Mouse (Mus musculus) myocyte (in vitro differentiated cells): Measurements from ENCODE around the gene Tox2. TPM values are rescaled to one million over a fixed set of nuclear protein-coding genes. Genes with fewer than 3 reads are reported as not detected.

Experiments used
- H3K27me3 ChIP-seq: one replicate; pipeline ENCODE4 v1.6.1; 2011; ENCODE audit not compliant: control insufficient read depth, insufficient read depth, insufficient read length
- H3K36me3 ChIP-seq: one replicate; pipeline ENCODE4 v1.6.1; 2011; ENCODE audit not compliant: control insufficient read depth, insufficient read depth
- H3K4me2 ChIP-seq: one replicate; pipeline ENCODE4 v1.6.1; 2011; ENCODE audit warnings: low read depth, control low read depth
- H3K4me3 ChIP-seq: one replicate; pipeline ENCODE4 v1.5.1; 2011; ENCODE audit warnings: mild to moderate bottlenecking, control low read depth, moderate library complexity
- H3K79me2 ChIP-seq: one replicate; pipeline ENCODE4 v1.6.1; 2011; ENCODE audit not compliant: control insufficient read depth, insufficient read depth
- H3ac ChIP-seq: one replicate; pipeline ENCODE4 v1.6.1; 2011; ENCODE audit not compliant: control insufficient read depth, insufficient read length
- CEBPB ChIP-seq: IDR thresholded peaks from 2 replicates; pipeline ENCODE4 v1.6.1; 2011; ENCODE audit warnings: mild to moderate bottlenecking, moderate library complexity; ENCODE audit not compliant: poor library complexity, insufficient read depth, severe bottlenecking
- E2F4 ChIP-seq: IDR thresholded peaks from one replicate; pipeline ENCODE4 v1.6.1; 2011; ENCODE audit warnings: mild to moderate bottlenecking, control low read depth, moderate library complexity; ENCODE audit not compliant: insufficient read depth
- MAX ChIP-seq: IDR thresholded peaks from one replicate; pipeline ENCODE4 v1.6.1; 2011; ENCODE audit warnings: low read depth, mild to moderate bottlenecking, control low read depth
- MYOD1 ChIP-seq, 3 experiments: IDR thresholded peaks; one replicate each; pipeline ENCODE4 v1.6.1; 2011; ENCODE audit warnings: control low read depth in 2 of 3, low read depth in 2 of 3, mild to moderate bottlenecking in 2 of 3, moderate library complexity in 1 of 3; ENCODE audit not compliant: insufficient read length in 2 of 3, control insufficient read depth in 1 of 3
- MYOG ChIP-seq, 3 experiments: IDR thresholded peaks; one replicate each; pipeline ENCODE4 v1.6.1; 2011; ENCODE audit warnings: control low read depth in 2 of 3, low read depth in 2 of 3, mild to moderate bottlenecking in 2 of 3; ENCODE audit not compliant: insufficient read length in 2 of 3, control insufficient read depth in 1 of 3, insufficient read depth in 1 of 3
- POLR2A ChIP-seq: IDR thresholded peaks from one replicate; pipeline ENCODE4 v1.6.1; 2011; ENCODE audit warnings: low read depth, mild to moderate bottlenecking, control low read depth, moderate library complexity; ENCODE audit not compliant: insufficient read length
- POLR2AphosphoS2 ChIP-seq: IDR thresholded peaks from one replicate; pipeline ENCODE4 v1.6.1; 2011; ENCODE audit warnings: low read depth, control low read depth; ENCODE audit not compliant: insufficient read length
- REST ChIP-seq: IDR thresholded peaks from one replicate; pipeline ENCODE4 v1.6.1; 2011; ENCODE audit warnings: mild to moderate bottlenecking, control low read depth, moderate library complexity; ENCODE audit not compliant: insufficient read depth, insufficient read length
- SRF ChIP-seq: IDR thresholded peaks from one replicate; pipeline ENCODE4 v1.6.1; 2011; ENCODE audit warnings: low read depth; ENCODE audit not compliant: control insufficient read depth, insufficient read length
- TCF12 ChIP-seq: IDR thresholded peaks from one replicate; pipeline ENCODE4 v1.6.1; 2011; ENCODE audit warnings: mild to moderate bottlenecking, control low read depth; ENCODE audit not compliant: poor library complexity, insufficient read depth, severe bottlenecking
- TCF3 ChIP-seq: IDR thresholded peaks from one replicate; pipeline ENCODE4 v1.6.1; 2011; ENCODE audit warnings: low read depth, control low read depth; ENCODE audit not compliant: insufficient read length
- USF1 ChIP-seq: IDR thresholded peaks from one replicate; pipeline ENCODE4 v1.6.1; 2011; ENCODE audit warnings: low read depth, mild to moderate bottlenecking, control low read depth, moderate library complexity
- polyA plus RNA-seq: library from polyadenylated mRNA; unstranded; fragments of >200 nt; fragmentation: generic; extraction: Trizol; gene quantifications from one replicate; pipeline ENCODE4 v1.2.1, GENCODE M21; 2012; ENCODE audit warnings: missing spikeins

Tox2 gene
- polyA plus RNA-seq, 1 experiment, result 0.05 TPM

DNA sequence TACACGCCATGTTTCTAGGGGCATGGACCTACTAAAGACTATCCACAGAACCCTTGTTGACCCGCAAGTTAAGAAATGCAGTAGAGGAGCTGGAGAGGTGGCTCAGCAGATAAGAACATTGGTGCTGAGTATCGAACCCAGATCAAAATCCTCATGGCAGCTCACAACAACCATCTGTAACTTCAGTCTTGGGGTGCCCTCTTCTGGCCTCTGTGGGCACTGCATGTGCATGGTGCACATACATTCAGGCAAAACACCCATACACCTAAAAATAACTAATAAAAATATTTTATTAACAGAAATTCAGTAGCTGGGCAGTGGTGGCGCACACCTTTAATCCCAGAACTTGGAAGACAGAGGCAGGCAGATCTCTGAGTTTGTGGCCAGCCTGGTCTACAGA lies 140.7 kb downstream of the Tox2 start:
- Histone ChIP-seq H3K79me2 (peaks cover 4% of the 10 kb centered on the region), H3K27me3 (no peaks in the 10 kb centered on the region), H3K36me3 (peaks cover 5% of the 10 kb centered on the region), H3ac (no peak overlapping the region), H3K4me2 (no peak overlapping the region), H3K4me3 (no peak overlapping the region)
- no peak for TF ChIP-seq SRF
- no peak for TF ChIP-seq MAX
- no peak for TF ChIP-seq POLR2AphosphoS2
- no peak for TF ChIP-seq USF1
- no peak for TF ChIP-seq TCF3
- no peak for TF ChIP-seq E2F4
- no peak for TF ChIP-seq REST
- no peak for TF ChIP-seq POLR2A
- no peak for TF ChIP-seq MYOD1 (IDR thresholded peaks at IDR 0.05; ENCODE audit: control insufficient read depth in 1 of 3, insufficient read length in 2 of 3, low read depth in 2 of 3)

- Histone ChIP-seq H3K27me3 (no peaks in the 10 kb centered on the region), H3K79me2 (peaks cover 6% of the 10 kb centered on the region), H3K4me2 (peak overlapping the region; percentile 80), H3K36me3 (peaks cover 5% of the 10 kb centered on the region), H3ac (no peak overlapping the region), H3K4me3 (no peak overlapping the region)
- TF ChIP-seq SRF (no peak), MAX (no peak), USF1 (peak; percentile 77), CEBPB (peak; percentile 83), MYOD1 (IDR thresholded peaks at IDR 0.05; ENCODE audit: control insufficient read depth in 1 of 3, insufficient read length in 2 of 3, low read depth in 2 of 3) (peak; percentile 82 to 95 (median 93)), POLR2A (peak; percentile 32), E2F4 (no peak), TCF3 (peak; percentile 44), TCF12 (peak; percentile 85), REST (no peak), POLR2AphosphoS2 (peak; percentile 70), MYOG (IDR thresholded peaks at IDR 0.05; ENCODE audit: control insufficient read depth in 1 of 3, insufficient read depth in 1 of 3, insufficient read length in 2 of 3, low read depth in 2 of 3) (peak; percentile 80 to 92 (median 86))
These were observed 142.2 kb downstream of the Tox2 start for GRCm38 (mm10) chr2:163344976-163345660.

GRCm38 (mm10) chr2:163346497-163346896 lies 143.6 kb downstream of the Tox2 start:
- peaks cover 5% of the 10 kb centered on the region for H3K36me3 ChIP-seq
- H3K79me2 ChIP-seq, result peaks cover 14% of the 10 kb centered on the region
- peak overlapping the region; percentile 66 for H3K4me2 ChIP-seq
- TF ChIP-seq TCF12 (no peak), MAX (no peak), TCF3 (no peak), USF1 (no peak), SRF (no peak), POLR2AphosphoS2 (no peak), POLR2A (no peak), CEBPB (no peak), MYOD1 (IDR thresholded peaks at IDR 0.05; ENCODE audit: control insufficient read depth in 1 of 3, insufficient read length in 2 of 3, low read depth in 2 of 3) (no peak), REST (no peak), MYOG (IDR thresholded peaks at IDR 0.05; ENCODE audit: control insufficient read depth in 1 of 3, insufficient read depth in 1 of 3, insufficient read length in 2 of 3, low read depth in 2 of 3) (no peak), E2F4 (no peak)
- H3ac ChIP-seq, result no peak overlapping the region
- H3K27me3 ChIP-seq, result no peaks in the 10 kb centered on the region
- no peak overlapping the region for H3K4me3 ChIP-seq

GRCm38 (mm10) chr2:163347517-163348184 lies 144.7 kb downstream of the Tox2 start:
- H3K4me3 ChIP-seq, result no peak overlapping the region
- H3K79me2 ChIP-seq, result peaks cover 21% of the 10 kb centered on the region
- TF ChIP-seq MYOG (IDR thresholded peaks at IDR 0.05; ENCODE audit: control insufficient read depth in 1 of 3, insufficient read depth in 1 of 3, insufficient read length in 2 of 3, low read depth in 2 of 3) (peak in 2 of 3 experiments; percentile 1 to 27), E2F4 (no peak), MAX (no peak), TCF12 (no peak), SRF (peak; percentile 88), TCF3 (peak; percentile 5), MYOD1 (IDR thresholded peaks at IDR 0.05; ENCODE audit: control insufficient read depth in 1 of 3, insufficient read length in 2 of 3, low read depth in 2 of 3) (peak in 2 of 3 experiments; percentile 74 to 87)
- H3K36me3 ChIP-seq, result no peaks in the 10 kb centered on the region
- H3K27me3 ChIP-seq, result no peaks in the 10 kb centered on the region
- H3ac ChIP-seq, result no peak overlapping the region
- peak overlapping the region; percentile 66 for H3K4me2 ChIP-seq
